In the genomic region with DNA sequence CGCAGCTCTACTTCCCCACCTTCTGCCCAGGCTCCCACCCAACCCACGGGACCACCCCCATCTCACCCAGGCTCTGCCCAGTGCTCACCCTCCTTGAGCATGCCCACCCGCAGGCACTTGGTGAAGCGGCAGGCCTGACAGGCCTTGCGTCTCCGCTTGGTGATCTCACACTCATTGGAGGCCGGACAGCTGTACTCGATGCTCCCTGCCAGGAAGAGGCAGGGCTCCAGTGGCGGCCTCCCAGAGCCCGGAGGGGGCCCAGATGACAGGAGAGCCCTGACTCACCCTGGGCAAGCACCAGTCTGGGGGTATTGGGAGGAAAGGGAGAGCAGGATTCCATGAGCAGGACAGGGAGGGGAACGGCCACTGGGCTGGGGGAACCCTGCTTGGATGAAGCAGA, we compare ENCODE assay signal across 16 mouse cellular contexts. TPM values are rescaled to one million over a fixed set of nuclear protein-coding genes. Genes with fewer than 3 reads are reported as not detected.
DNase-seq lines count a peak whose midpoint lies in the region; ATAC-seq lines count a peak whose summit lies in the region.
"Had no signal": no experiment of that assay in that cellular context is flagged by ENCODE, and none has a peak within 500 bp of the region (broad histone marks: within the 10 kb centered on the region; RNA-seq: fewer than 3 reads in every experiment).

No protein-coding gene starts in this region.

- no peak overlapping the region for H3K4me3 ChIP-seq in heart, embryonic 10.5 days
- no peak overlapping the region for H3K4me3 ChIP-seq in liver, embryonic 12.5 days
- H3K4me3 ChIP-seq: embryonic facial prominence, embryonic 15.5 days; forebrain, embryonic 13.5 days; limb, embryonic 15.5 days; lung, embryonic 15.5 days had no signal

- H3K9ac ChIP-seq in liver, embryonic 12.5 days, result no peak overlapping the region; the same call in 1 of the 2 replicates
- H3K9ac ChIP-seq: embryonic facial prominence, embryonic 15.5 days; forebrain, embryonic 13.5 days; limb, embryonic 15.5 days; lung, embryonic 15.5 days had no signal

- H3K4me2 ChIP-seq in liver, embryonic 12.5 days, result no peak overlapping the region
- H3K4me2 ChIP-seq: embryonic facial prominence, embryonic 15.5 days; forebrain, embryonic 13.5 days; limb, embryonic 15.5 days; lung, embryonic 15.5 days had no signal

- H3K4me1 ChIP-seq in heart, embryonic 10.5 days, result peaks cover 28% of the 10 kb centered on the region
- H3K4me1 ChIP-seq in liver, embryonic 12.5 days, result peaks cover 50% of the 10 kb centered on the region

- 88% methylated on average over 11 of the region's 11 CpGs for WGBS in heart, embryonic 10.5 days
- 81% methylated on average over 11 of the region's 11 CpGs for WGBS in liver, embryonic 12.5 days (ENCODE audit: insufficient replicate concordance)

- no peak overlapping the region for H3K27ac ChIP-seq in heart, embryonic 10.5 days
- peak overlapping the region; percentile 56 for H3K27ac ChIP-seq in liver, embryonic 12.5 days
- H3K27ac ChIP-seq: embryonic facial prominence, embryonic 15.5 days; forebrain, embryonic 13.5 days; limb, embryonic 15.5 days; lung, embryonic 15.5 days had no signal

- no peak for ATAC-seq in cerebellum, adult (ENCODE audit: insufficient number of reproducible peaks, low FRiP score, low TSS enrichment)
- no peak for ATAC-seq in liver, embryonic 12.5 days
- ATAC-seq: forebrain, embryonic 13.5 days had no signal

- peak; percentile 46 for DNase-seq in cerebellum, adult 9-11 months
- DNase-seq in heart, postnatal 10 days, result peak; percentile 66 to 73
- DNase-seq in heart, embryonic 10.5 days (ENCODE audit: low spot score), result no peak
- no peak for DNase-seq in liver
- DNase-seq in heart, postnatal 4 days, result peak; percentile 57
- DNase-seq: adrenal gland, adult 2 months; right cerebral cortex, postnatal 4 days; thymus, adult 2 months had no signal

- H3K9me3 ChIP-seq in heart, embryonic 10.5 days, result no peaks in the 10 kb centered on the region
- H3K9me3 ChIP-seq in liver, embryonic 12.5 days (replicated peaks), result no peaks in the 10 kb centered on the region
- H3K9me3 ChIP-seq: embryonic facial prominence, embryonic 15.5 days; forebrain, embryonic 13.5 days; limb, embryonic 15.5 days; lung, embryonic 15.5 days had no signal

- no peaks in the 10 kb centered on the region for H3K27me3 ChIP-seq in heart, embryonic 10.5 days (ENCODE audit: insufficient read depth, poor library complexity, severe bottlenecking)
- no peaks in the 10 kb centered on the region for H3K27me3 ChIP-seq in liver, embryonic 12.5 days (replicated peaks)
- H3K27me3 ChIP-seq: embryonic facial prominence, embryonic 15.5 days; forebrain, embryonic 13.5 days; limb, embryonic 15.5 days; lung, embryonic 15.5 days had no signal

- intact Hi-C loops in heart, postnatal 10 days (cut with DNase I), result no loop called here

- peaks cover 38% of the 10 kb centered on the region for H3K36me3 ChIP-seq in heart, embryonic 10.5 days
- peaks cover 44% of the 10 kb centered on the region for H3K36me3 ChIP-seq in liver, embryonic 12.5 days

RNA-seq across cellular contexts. Expression of a gene that starts 4.1 kb away (rescaled TPM):
- 100 to 1,000 TPM; 455 to 461 TPM for total RNA-seq in heart, postnatal 10 days (2021)
- 166 and 169 TPM in 2 replicates for polyA plus RNA-seq in heart, embryonic 10.5 days (2016; fragmentation: Nextera tagmentation; extraction: Ambion mirVana)
- 94.2 and 101 TPM in 2 replicates for polyA plus RNA-seq in liver, embryonic 12.5 days (2016; fragmentation: Nextera tagmentation; extraction: Ambion mirVana)
- 100 to 1,000 TPM; 309 to 336 TPM for total RNA-seq in heart, postnatal 4 days (2021)

RNA-seq across cellular contexts. Expression of a gene that starts 4.5 kb away (rescaled TPM):
- total RNA-seq in heart, postnatal 10 days (2021), result 10 to 100 TPM; 26.2 to 34.2 TPM
- 89.9 and 116 TPM in 2 replicates for polyA plus RNA-seq in heart, embryonic 10.5 days (2016; fragmentation: Nextera tagmentation; extraction: Ambion mirVana)
- polyA plus RNA-seq in liver, embryonic 12.5 days (2016; fragmentation: Nextera tagmentation; extraction: Ambion mirVana), result 115 TPM in 2 replicates
- total RNA-seq in heart, postnatal 4 days (2021), result 10 to 100 TPM; 34.4 to 35.5 TPM

RNA-seq across cellular contexts. Expression of a gene that starts 7.6 kb away (rescaled TPM):
- 100 to 1,000 TPM; 122 to 125 TPM for total RNA-seq in heart, postnatal 10 days (2021)
- 23.1 and 29.4 TPM in 2 replicates for polyA plus RNA-seq in heart, embryonic 10.5 days (2016; fragmentation: Nextera tagmentation; extraction: Ambion mirVana)
- polyA plus RNA-seq in liver, embryonic 12.5 days (2016; fragmentation: Nextera tagmentation; extraction: Ambion mirVana), result 6.5 and 6.8 TPM in 2 replicates
- 100 to 1,000 TPM; 111 to 119 TPM for total RNA-seq in heart, postnatal 4 days (2021)

RNA-seq across cellular contexts. Expression of a gene that starts 11.2 kb away (rescaled TPM):
- total RNA-seq in heart, postnatal 10 days (2021), result not detected
- polyA plus RNA-seq in heart, embryonic 10.5 days (2016; fragmentation: Nextera tagmentation; extraction: Ambion mirVana), result 2.3 and 2.4 TPM in 2 replicates
- 0.80 and 0.93 TPM in 2 replicates for polyA plus RNA-seq in liver, embryonic 12.5 days (2016; fragmentation: Nextera tagmentation; extraction: Ambion mirVana)
- not detected for total RNA-seq in heart, postnatal 4 days (2021)
- total RNA-seq: common myeloid progenitor, adult 5-6 weeks; megakaryocyte-erythroid progenitor cell, adult 5-6 weeks had no signal
- polyA plus RNA-seq: adrenal gland, adult 2 months; forebrain, embryonic 13.5 days had no signal

RNA-seq across cellular contexts. Expression of a gene that starts 20.3 kb away (rescaled TPM):
- under 1 TPM in 1 of 2 experiments, not detected in 1; 0.27 TPM for total RNA-seq in heart, postnatal 10 days (2021)
- polyA plus RNA-seq in heart, embryonic 10.5 days (2016; fragmentation: Nextera tagmentation; extraction: Ambion mirVana), result 0.25 and 0.32 TPM in 2 replicates
- polyA plus RNA-seq in liver, embryonic 12.5 days (2016; fragmentation: Nextera tagmentation; extraction: Ambion mirVana), result 0.05 TPM in 1 of 2 replicates, not detected in the other
- total RNA-seq in heart, postnatal 4 days (2021), result under 1 TPM in 1 of 2 experiments, not detected in 1; 0.56 TPM
- total RNA-seq: common myeloid progenitor, adult 5-6 weeks; megakaryocyte-erythroid progenitor cell, adult 5-6 weeks had no signal
- polyA plus RNA-seq: adrenal gland, adult 2 months; forebrain, embryonic 13.5 days had no signal

Comparison
In these comparisons a context has a peak if more than half of its experiments do, and no peak if none do; other contexts are left out.
1. DNase-seq: peak in cerebellum, adult 9-11 months (single experiment), heart, postnatal 10 days (2 of 2) and heart, postnatal 4 days (single experiment); none in heart, embryonic 10.5 days (single experiment) and liver (single experiment).